Mouse (Mus musculus): ENCODE measurements at regions not wholly inside any gene's neighbourhood (a gene's known extent, or its start where the extent isn't known, plus 50 kb on each side); places are given as distances from the start of the nearest gene placed in this dataset.

DNA sequence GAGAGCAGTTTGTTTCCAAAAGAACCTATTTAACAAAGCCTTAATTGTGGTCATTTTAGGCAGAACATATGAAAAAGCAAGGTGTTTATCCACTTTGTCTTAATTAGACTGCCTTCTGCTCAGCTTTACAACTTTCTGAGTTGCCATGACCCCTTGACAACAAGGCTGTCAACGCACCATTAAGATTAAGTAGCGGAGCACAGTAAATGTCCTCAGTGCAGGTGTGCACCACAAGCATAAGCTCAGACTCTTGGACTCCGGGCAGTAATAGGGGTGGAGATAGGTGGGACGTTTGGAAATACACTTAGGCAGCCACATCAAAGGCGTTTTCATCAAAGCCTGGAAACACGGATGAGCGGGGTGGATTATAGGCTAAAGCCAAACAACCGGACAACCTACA is 140.9 kb downstream of the Gipc2 start:
- no peak for ATAC-seq (ENCODE audit: insufficient number of reproducible peaks, insufficient read depth, low FRiP score, low read depth)
- H3K4me3 ChIP-seq (ENCODE audit: control insufficient read depth in 1 of 2, insufficient read depth in 1 of 2, low read depth in 1 of 2, low read length in 2 of 2): no peak overlapping the region
- WGBS: 79% methylated on average over 8 of the region's 8 CpGs

GRCm38 (mm10) chr3:152006747-152007146 is 159.3 kb downstream of the Gipc2 start:
- H3K4me3 ChIP-seq (ENCODE audit: control insufficient read depth in 1 of 2, insufficient read depth in 1 of 2, low read depth in 1 of 2, low read length in 2 of 2): no peak overlapping the region
- no peak overlapping the region for H3K27ac ChIP-seq (replicated peaks in 1 of 2; ENCODE audit: control insufficient read depth in 1 of 2, insufficient read depth in 1 of 2, low read depth in 2 of 2, low read length in 2 of 2)
- ATAC-seq (ENCODE audit: insufficient number of reproducible peaks, insufficient read depth, low FRiP score, low read depth): no peak
- no peaks in the 10 kb centered on the region for H3K9me3 ChIP-seq (ENCODE audit: control insufficient read depth, low read length)
- H3K36me3 ChIP-seq (ENCODE audit: control insufficient read depth, insufficient read depth, low read length): no peaks in the 10 kb centered on the region
- H3K9ac ChIP-seq (ENCODE audit: low read length): no peak overlapping the region
- 78% methylated on average over 4 of the region's 4 CpGs for WGBS
- no peak overlapping the region for H3K4me2 ChIP-seq (ENCODE audit: low read length)
- H3K27me3 ChIP-seq (ENCODE audit: control insufficient read depth, insufficient read depth, low read length): no peaks in the 10 kb centered on the region
- H3K4me1 ChIP-seq (ENCODE audit: control insufficient read depth in 2 of 2, insufficient read depth in 2 of 2, low read length in 2 of 2): no peaks in the 10 kb centered on the region

More for the DNA sequence above, 140.9 kb downstream of the Gipc2 start:
- no peaks in the 10 kb centered on the region for H3K27me3 ChIP-seq (ENCODE audit: control insufficient read depth, insufficient read depth, low read length)
- H3K9ac ChIP-seq (ENCODE audit: low read length): no peak overlapping the region
- H3K4me2 ChIP-seq (ENCODE audit: low read length): no peak overlapping the region
- H3K27ac ChIP-seq (replicated peaks in 1 of 2; ENCODE audit: control insufficient read depth in 1 of 2, insufficient read depth in 1 of 2, low read depth in 2 of 2, low read length in 2 of 2): no peak overlapping the region
- H3K4me1 ChIP-seq (ENCODE audit: control insufficient read depth in 2 of 2, insufficient read depth in 2 of 2, low read length in 2 of 2): peaks cover 4 to 6% of the 10 kb centered on the region in 2 experiments
- H3K9me3 ChIP-seq (ENCODE audit: control insufficient read depth, low read length): no peaks in the 10 kb centered on the region
- H3K36me3 ChIP-seq (ENCODE audit: control insufficient read depth, insufficient read depth, low read length): no peaks in the 10 kb centered on the region

DNA sequence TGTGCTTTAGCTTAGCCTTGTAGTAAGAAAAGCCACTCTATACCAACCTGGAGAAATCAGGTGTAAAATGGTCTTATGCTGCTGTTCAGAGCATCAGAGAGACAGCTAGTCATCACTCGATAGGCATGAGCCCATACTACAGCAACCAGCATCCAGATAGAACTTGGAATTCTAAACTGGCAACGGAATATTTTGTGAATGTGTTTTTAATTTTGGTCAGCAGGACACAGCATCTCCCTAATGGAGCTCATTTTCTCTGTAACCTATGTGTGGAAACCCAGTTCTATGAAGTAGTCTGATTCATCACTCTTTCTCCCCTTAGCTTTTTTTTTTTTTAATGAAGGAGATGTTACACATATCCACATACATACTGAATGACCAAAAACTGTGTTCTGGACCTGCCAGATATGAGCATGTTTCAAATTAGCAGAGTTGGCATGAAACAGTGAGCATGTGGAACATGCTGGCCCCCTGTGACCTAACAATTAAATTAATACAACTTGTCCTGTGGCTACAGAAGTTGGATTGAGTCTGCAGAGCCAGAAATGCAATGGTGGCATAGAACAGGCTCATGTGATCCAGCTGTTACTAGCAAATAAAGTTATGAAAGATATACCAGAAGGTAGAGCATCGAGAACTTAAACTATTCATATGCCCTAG is 160.5 kb downstream of the Gipc2 start:
- Histone ChIP-seq H3K4me3 (ENCODE audit: control insufficient read depth in 1 of 2, insufficient read depth in 1 of 2, low read depth in 1 of 2, low read length in 2 of 2) (no peak overlapping the region), H3K36me3 (ENCODE audit: control insufficient read depth, insufficient read depth, low read length) (no peaks in the 10 kb centered on the region), H3K9ac (ENCODE audit: low read length) (no peak overlapping the region), H3K4me2 (ENCODE audit: low read length) (no peak overlapping the region), H3K27me3 (ENCODE audit: control insufficient read depth, insufficient read depth, low read length) (no peaks in the 10 kb centered on the region), H3K9me3 (ENCODE audit: control insufficient read depth, low read length) (no peaks in the 10 kb centered on the region), H3K4me1 (ENCODE audit: control insufficient read depth in 2 of 2, insufficient read depth in 2 of 2, low read length in 2 of 2) (no peaks in the 10 kb centered on the region), H3K27ac (replicated peaks in 1 of 2; ENCODE audit: control insufficient read depth in 1 of 2, insufficient read depth in 1 of 2, low read depth in 2 of 2, low read length in 2 of 2) (no peak overlapping the region)
- 75% methylated on average over 3 of the region's 3 CpGs for WGBS
- no peak for ATAC-seq (ENCODE audit: insufficient number of reproducible peaks, insufficient read depth, low FRiP score, low read depth)

DNA sequence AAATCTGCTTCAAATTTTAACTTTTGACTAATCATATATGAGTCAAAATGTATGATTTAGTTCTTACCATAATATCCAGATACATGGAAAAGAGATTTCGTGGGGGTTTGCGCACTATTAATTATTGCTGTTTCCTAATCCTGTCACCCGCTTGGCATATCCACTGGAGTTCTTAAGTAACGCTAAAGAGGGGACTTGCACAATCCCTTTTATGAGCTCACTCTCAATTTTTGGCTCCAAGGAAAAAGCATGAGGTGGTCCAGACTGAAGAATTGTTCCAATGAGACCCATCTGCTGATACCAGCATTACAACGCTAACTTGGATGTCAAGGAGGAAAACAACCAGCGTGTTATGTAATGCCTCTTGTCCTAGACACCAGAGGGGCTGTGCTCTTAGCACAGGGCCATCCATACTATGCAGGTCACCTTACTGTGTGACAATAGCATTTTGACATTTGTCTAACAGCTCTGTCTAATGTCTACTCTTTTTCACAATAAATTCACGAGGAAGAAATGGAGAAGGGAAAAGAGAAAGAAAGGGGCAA is 161.5 kb downstream of the Gipc2 start:
- no peak overlapping the region for H3K27ac ChIP-seq (replicated peaks in 1 of 2; ENCODE audit: control insufficient read depth in 1 of 2, insufficient read depth in 1 of 2, low read depth in 2 of 2, low read length in 2 of 2)
- no peak overlapping the region for H3K9ac ChIP-seq (ENCODE audit: low read length)
- H3K36me3 ChIP-seq (ENCODE audit: control insufficient read depth, insufficient read depth, low read length): no peaks in the 10 kb centered on the region
- ATAC-seq (ENCODE audit: insufficient number of reproducible peaks, insufficient read depth, low FRiP score, low read depth): no peak
- H3K4me1 ChIP-seq (ENCODE audit: control insufficient read depth in 2 of 2, insufficient read depth in 2 of 2, low read length in 2 of 2): no peaks in the 10 kb centered on the region
- no peaks in the 10 kb centered on the region for H3K27me3 ChIP-seq (ENCODE audit: control insufficient read depth, insufficient read depth, low read length)
- 86% methylated on average over 7 of the region's 7 CpGs for WGBS
- H3K4me2 ChIP-seq (ENCODE audit: low read length): no peak overlapping the region
- H3K9me3 ChIP-seq (ENCODE audit: control insufficient read depth, low read length): no peaks in the 10 kb centered on the region
- H3K4me3 ChIP-seq (ENCODE audit: control insufficient read depth in 1 of 2, insufficient read depth in 1 of 2, low read depth in 1 of 2, low read length in 2 of 2): no peak overlapping the region

DNA sequence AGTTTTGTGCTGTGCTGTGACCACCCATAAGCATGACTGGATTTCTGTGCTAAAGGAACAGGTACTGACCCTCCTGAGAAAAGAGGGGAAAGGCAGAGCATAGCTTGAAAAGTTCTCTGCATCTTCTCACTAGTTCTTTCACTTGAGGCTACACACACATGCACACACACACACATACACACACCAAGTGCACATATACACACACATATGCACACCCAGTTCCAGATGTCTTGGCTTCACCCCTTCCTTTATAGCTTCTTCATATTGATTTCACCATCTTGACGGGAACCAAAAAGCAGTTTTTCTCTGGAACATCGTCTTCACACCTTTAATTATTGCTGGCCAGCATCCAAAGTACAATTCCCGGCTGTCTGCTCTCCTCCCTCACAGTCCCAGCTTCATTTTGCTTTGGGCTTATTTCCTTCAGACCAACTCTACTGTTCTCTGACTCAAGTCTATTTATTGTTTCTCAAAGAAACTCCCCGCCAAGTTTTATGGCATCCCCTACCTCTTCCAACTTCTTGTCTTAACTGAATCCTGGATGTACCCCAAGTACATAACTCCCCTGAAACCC is 160.2 kb upstream of the Ptgfr start:
- Histone ChIP-seq H3K27me3 (ENCODE audit: control insufficient read depth, insufficient read depth, low read length) (no peaks in the 10 kb centered on the region), H3K27ac (replicated peaks in 1 of 2; ENCODE audit: control insufficient read depth in 1 of 2, insufficient read depth in 1 of 2, low read depth in 2 of 2, low read length in 2 of 2) (no peak overlapping the region), H3K4me3 (ENCODE audit: control insufficient read depth in 1 of 2, insufficient read depth in 1 of 2, low read depth in 1 of 2, low read length in 2 of 2) (no peak overlapping the region), H3K4me2 (ENCODE audit: low read length) (no peak overlapping the region), H3K9me3 (ENCODE audit: control insufficient read depth, low read length) (no peaks in the 10 kb centered on the region), H3K9ac (ENCODE audit: low read length) (no peak overlapping the region), H3K36me3 (ENCODE audit: control insufficient read depth, insufficient read depth, low read length) (no peaks in the 10 kb centered on the region), H3K4me1 (ENCODE audit: control insufficient read depth in 2 of 2, insufficient read depth in 2 of 2, low read length in 2 of 2) (no peaks in the 10 kb centered on the region)
- 67% methylated on average over 4 of the region's 4 CpGs for WGBS
- ATAC-seq (ENCODE audit: insufficient number of reproducible peaks, insufficient read depth, low FRiP score, low read depth): no peak

- Histone ChIP-seq H3K4me2 (ENCODE audit: low read length) (no peak overlapping the region), H3K27ac (replicated peaks in 1 of 2; ENCODE audit: control insufficient read depth in 1 of 2, insufficient read depth in 1 of 2, low read depth in 2 of 2, low read length in 2 of 2) (no peak overlapping the region), H3K4me3 (ENCODE audit: control insufficient read depth in 1 of 2, insufficient read depth in 1 of 2, low read depth in 1 of 2, low read length in 2 of 2) (no peak overlapping the region), H3K36me3 (ENCODE audit: control insufficient read depth, insufficient read depth, low read length) (no peaks in the 10 kb centered on the region), H3K4me1 (ENCODE audit: control insufficient read depth in 2 of 2, insufficient read depth in 2 of 2, low read length in 2 of 2) (no peaks in the 10 kb centered on the region), H3K9ac (ENCODE audit: low read length) (no peak overlapping the region), H3K9me3 (ENCODE audit: control insufficient read depth, low read length) (no peaks in the 10 kb centered on the region), H3K27me3 (ENCODE audit: control insufficient read depth, insufficient read depth, low read length) (no peaks in the 10 kb centered on the region)
- 83% methylated on average over 4 of the region's 4 CpGs for WGBS
- ATAC-seq (ENCODE audit: insufficient number of reproducible peaks, insufficient read depth, low FRiP score, low read depth): no peak
Measured at GRCm38 (mm10) chr3:151997111-151997510, 159.7 kb upstream of the Ptgfr start.

DNA sequence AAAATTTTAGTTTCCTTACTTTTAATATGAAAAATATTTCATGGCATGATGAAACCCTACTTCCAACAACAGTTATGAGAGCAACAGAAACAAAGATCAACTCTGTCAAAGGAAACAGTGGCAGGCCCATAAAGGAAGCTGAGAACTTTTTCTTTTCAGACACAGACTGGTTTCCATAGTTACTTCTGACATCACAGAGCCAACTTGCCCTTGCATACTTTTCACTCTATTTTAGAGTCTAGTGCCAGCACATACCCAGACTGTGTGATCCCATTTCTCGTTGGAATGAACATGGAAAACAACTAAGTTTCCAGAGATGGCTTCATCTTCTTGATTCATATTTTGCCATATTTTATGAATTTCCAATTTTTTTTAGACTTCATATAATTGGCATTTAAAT is 150.8 kb upstream of the Ptgfr start:
- Histone ChIP-seq H3K36me3 (ENCODE audit: control insufficient read depth, insufficient read depth, low read length) (no peaks in the 10 kb centered on the region), H3K4me2 (ENCODE audit: low read length) (no peak overlapping the region), H3K9me3 (ENCODE audit: control insufficient read depth, low read length) (no peaks in the 10 kb centered on the region), H3K27ac (replicated peaks in 1 of 2; ENCODE audit: control insufficient read depth in 1 of 2, insufficient read depth in 1 of 2, low read depth in 2 of 2, low read length in 2 of 2) (no peak overlapping the region), H3K27me3 (ENCODE audit: control insufficient read depth, insufficient read depth, low read length) (no peaks in the 10 kb centered on the region), H3K4me3 (ENCODE audit: control insufficient read depth in 1 of 2, insufficient read depth in 1 of 2, low read depth in 1 of 2, low read length in 2 of 2) (no peak overlapping the region), H3K9ac (ENCODE audit: low read length) (no peak overlapping the region), H3K4me1 (ENCODE audit: control insufficient read depth in 2 of 2, insufficient read depth in 2 of 2, low read length in 2 of 2) (no peaks in the 10 kb centered on the region)
- no peak for ATAC-seq (ENCODE audit: insufficient number of reproducible peaks, insufficient read depth, low FRiP score, low read depth)
- 72% methylated on average over 1 of the region's 1 CpGs for WGBS

DNA sequence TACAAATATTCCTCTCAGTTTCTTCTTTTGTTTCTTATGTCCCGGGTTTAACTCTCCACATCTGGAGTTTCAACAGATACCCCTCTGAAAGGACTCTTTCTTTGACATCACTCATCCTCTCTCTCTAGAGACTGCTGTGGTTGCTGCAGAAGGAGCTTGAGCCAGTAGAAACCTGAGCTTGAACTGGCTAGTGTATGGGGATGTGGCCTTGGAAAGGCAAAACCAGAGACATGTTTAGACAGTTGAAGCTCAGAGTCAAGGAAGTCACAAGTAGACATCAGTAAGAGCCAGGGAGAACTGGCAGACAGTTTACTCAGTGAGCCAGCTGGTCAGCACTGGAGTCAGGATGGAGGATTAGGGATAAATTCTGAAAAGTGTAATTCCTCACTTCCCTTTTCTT is 140.7 kb upstream of the Ptgfr start:
- no peak overlapping the region for H3K4me3 ChIP-seq (ENCODE audit: control insufficient read depth in 1 of 2, insufficient read depth in 1 of 2, low read depth in 1 of 2, low read length in 2 of 2)
- H3K9ac ChIP-seq (ENCODE audit: low read length): no peak overlapping the region
- no peaks in the 10 kb centered on the region for H3K9me3 ChIP-seq (ENCODE audit: control insufficient read depth, low read length)
- no peak for ATAC-seq (ENCODE audit: insufficient number of reproducible peaks, insufficient read depth, low FRiP score, low read depth)
- no peaks in the 10 kb centered on the region for H3K4me1 ChIP-seq (ENCODE audit: control insufficient read depth in 2 of 2, insufficient read depth in 2 of 2, low read length in 2 of 2)
- H3K27me3 ChIP-seq (ENCODE audit: control insufficient read depth, insufficient read depth, low read length): no peaks in the 10 kb centered on the region
- H3K4me2 ChIP-seq (ENCODE audit: low read length): no peak overlapping the region
- 42% methylated on average over 1 of the region's 1 CpGs for WGBS
- no peaks in the 10 kb centered on the region for H3K36me3 ChIP-seq (ENCODE audit: control insufficient read depth, insufficient read depth, low read length)
- no peak overlapping the region for H3K27ac ChIP-seq (replicated peaks in 1 of 2; ENCODE audit: control insufficient read depth in 1 of 2, insufficient read depth in 1 of 2, low read depth in 2 of 2, low read length in 2 of 2)

All from heart, embryonic 14.5 days (tissue).